Mouse (Mus musculus) G1E (cell line): ENCODE measurements around the gene Map3k13.

Source experiments
- CTCF ChIP-seq: IDR thresholded peaks from 2 replicates; pipeline ENCODE4 v1.5.1; 2012; ENCODE audit warnings: low read depth, low read length, inconsistent platforms, mixed read lengths
- GATA1 ChIP-seq: IDR thresholded peaks from 2 replicates; pipeline ENCODE4 v1.6.1; 2012; ENCODE audit warnings: borderline replicate concordance, low read length, inconsistent platforms, mixed read lengths
- GATA2 ChIP-seq: IDR thresholded peaks from 2 replicates; pipeline ENCODE4 v1.6.1; 2012; ENCODE audit warnings: low read depth, low read length, inconsistent platforms, borderline replicate concordance
- POLR2AphosphoS5 ChIP-seq: IDR thresholded peaks from 2 replicates; pipeline ENCODE4 v1.6.1; 2012; ENCODE audit warnings: low read depth, low read length, inconsistent platforms; ENCODE audit not compliant: insufficient replicate concordance
- TAL1 ChIP-seq: conservative IDR thresholded peaks from 2 replicates; pipeline ENCODE4 v1.6.1; 2012; ENCODE audit warnings: low read depth, low read length, inconsistent platforms, mixed read lengths

DNA sequence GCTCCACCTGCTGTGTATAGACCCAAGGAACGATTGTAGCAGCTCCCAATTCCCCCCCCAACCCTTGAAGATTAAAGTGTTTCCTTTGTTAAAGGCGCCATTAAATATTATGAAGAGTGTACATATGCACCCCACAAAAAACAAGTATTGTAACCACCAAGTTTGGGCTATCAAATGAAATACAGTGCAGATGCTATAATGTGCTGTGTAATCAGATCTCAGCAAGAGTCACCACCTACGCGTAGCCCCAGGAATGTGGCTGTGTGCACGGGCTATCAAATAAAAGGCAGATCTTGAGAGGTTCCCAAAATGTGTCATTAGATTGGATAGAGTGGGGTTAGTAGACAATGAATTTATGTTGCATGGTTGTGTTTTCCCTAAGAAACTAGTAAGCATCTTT, 925 bp downstream of the Map3k13 start:
- no peak for TF ChIP-seq GATA1
- TF ChIP-seq CTCF: no peak
- no peak for TF ChIP-seq TAL1
- TF ChIP-seq GATA2: no peak
- TF ChIP-seq POLR2AphosphoS5: no peak
